Mouse (Mus musculus) c-Kit-positive CD71-positive TER-119-negative erythroid progenitor cells, embryonic 14.5 days (primary cell): Measurements from ENCODE around the gene Sh3gl3.

Experiments used
- DNase-seq: peaks from one replicate; pipeline ENCODE4 v3.0.0-alpha.2; 2013; ENCODE audit warnings: low read depth

Gene Sh3gl3

DNA sequence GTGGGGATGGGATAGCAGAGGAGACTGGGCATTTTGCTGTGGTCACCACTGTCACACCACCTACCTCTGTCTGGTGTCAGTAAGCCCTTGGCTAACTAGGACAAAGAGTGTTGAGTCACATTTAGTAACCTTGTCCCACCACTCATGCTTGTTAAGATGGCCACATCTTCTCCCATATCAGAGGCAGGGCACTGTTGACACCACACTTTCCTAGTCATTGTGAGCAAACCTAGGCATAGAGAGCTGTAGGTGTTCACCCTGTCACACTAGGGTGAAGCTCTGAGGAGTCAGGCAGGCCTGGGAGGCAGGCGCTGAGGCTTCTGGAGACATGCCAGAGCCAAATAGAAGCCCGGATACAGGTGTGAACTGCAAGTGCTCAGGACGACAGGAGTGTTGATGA lies at the start of gene Sh3gl3:
Sh3gl3 (plus strand) TSS at position 301 of the 400 bp plus-strand sequence.
- no peak for DNase-seq

- no peak for DNase-seq
Observed at GRCm38 (mm10) chr7:82138196-82138595, 35.4 kb upstream of the Sh3gl3 start.

DNA sequence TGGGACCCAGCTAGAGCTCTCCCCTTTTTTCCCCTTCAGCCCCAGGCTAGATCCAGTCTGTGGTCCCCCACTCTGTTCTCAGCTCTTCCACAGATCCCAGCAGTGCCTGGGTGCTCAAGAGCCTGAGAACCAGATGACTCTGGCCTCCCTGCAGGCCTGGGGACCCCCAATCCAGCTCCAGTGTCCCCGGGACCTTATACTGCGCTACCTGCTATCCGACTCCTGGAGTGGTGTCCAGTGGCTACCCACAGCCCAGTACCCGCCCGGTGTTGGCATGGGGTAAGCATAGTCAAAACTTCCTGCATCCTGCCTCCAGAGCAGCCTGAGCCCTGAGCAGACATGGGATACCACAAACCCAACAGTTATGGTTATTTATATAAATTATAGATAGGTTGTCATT lies 26.5 kb upstream of the Sh3gl3 start:
- no peak for DNase-seq

- DNase-seq: no peak
Observed at GRCm38 (mm10) chr7:82164681-82165080, 9.0 kb upstream of the Sh3gl3 start.

DNA sequence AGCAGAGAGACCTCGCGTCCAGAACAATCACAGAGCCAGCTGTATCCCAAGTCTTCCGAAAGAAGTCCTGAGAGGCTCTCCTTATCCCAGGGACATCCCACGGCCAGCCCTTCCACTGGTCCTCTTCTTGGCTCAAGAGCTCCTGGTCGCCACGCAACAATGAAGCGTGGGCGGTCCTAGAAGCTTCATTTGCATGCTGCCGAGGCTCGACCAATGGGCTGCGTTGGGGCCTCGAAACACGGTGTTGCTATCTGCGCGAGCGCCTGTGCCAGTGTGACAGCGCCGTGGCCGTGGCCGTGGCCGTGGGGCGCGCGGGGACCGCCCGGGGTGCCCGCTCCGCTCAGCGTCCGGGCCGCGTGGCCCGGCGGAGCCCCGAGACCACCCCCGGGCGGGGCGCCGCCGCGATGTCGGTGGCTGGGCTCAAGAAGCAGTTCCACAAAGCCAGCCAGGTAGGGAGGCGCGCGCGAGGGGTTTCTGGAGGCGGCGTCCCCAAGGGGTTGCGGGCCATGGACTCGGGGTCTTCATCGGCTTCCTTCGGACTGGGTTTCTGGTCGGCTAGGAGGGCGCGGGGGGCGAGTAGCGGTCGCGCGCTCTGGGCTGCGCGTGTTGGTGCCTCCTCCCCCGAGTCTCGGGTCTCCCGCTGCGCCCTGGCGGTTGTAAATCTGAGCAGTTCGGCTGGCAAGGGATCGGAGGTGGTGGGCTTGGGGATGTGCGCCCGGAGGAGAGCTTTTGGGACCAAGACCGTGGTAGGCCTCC lies 1.1 kb downstream of the Sh3gl3 start:
- DNase-seq: peak; percentile 7

- no peak for DNase-seq
Observed at GRCm38 (mm10) chr7:82175327-82175721, 1.7 kb downstream of the Sh3gl3 start.

- no peak for DNase-seq
Observed at GRCm38 (mm10) chr7:82176192-82176591, 2.6 kb downstream of the Sh3gl3 start.

DNA sequence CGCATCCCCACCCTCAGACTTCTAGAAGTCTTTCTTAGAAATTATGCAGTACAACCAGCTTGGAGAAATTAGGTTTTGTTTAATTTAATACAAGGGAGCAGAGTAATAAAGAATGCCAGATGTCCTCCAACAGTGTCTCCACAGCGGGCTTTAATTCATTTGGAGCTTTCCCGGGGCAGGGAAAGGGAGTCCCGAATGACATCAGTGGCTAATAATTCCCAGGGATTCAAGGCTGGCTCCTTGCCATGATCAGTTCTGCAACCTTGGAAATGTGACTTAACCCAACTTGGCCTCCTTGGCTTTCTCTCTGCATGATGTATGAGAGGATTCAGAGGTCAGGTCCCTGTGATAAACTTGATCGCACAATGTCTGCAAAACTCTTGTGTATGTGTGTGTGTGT lies 3.7 kb downstream of the Sh3gl3 start:
- no peak for DNase-seq

DNA sequence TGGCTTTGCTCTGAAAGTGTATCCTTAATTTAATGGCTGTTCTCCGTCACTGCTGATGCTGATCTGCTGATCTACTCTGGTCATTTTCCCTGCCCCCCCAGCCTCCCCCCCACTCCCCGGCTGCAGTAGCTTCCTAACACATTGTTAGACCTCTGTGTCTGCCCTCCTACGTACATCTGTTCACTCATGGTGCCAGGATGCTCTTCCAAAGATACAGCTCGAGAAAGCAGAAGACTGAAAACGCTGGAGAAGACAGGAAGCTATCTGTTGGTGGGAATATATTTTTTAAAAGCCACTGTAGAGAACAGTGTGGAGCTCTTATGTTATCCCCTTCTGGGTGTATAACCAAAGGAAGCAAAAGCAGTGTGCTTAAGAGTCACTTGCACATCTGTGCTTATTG lies 7.3 kb downstream of the Sh3gl3 start:
- DNase-seq: no peak

- DNase-seq: no peak
Observed at GRCm38 (mm10) chr7:82182781-82183180, 9.1 kb downstream of the Sh3gl3 start.

- DNase-seq: no peak
Observed at GRCm38 (mm10) chr7:82191604-82192003, 18.0 kb downstream of the Sh3gl3 start.

DNA sequence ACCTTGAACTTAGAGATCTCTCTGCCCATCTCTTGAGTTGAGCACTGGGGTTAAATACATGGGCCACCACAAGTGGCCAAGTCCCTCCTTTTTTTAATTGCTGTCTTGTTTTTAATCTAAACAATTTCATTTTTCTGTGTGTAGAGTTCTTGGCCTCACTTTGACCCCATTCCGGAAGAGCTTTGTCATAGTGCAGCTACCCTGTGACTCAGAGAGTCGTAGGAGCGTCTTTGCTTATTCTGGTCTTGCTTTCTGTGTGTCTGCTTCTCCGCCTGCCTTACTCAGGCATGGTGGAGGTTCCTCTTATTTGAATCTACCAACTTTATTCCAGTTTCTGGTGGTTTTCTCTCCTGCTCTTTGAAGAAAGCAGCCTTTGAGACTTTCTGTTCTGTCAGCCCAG lies 18.9 kb downstream of the Sh3gl3 start:
- no peak for DNase-seq

GRCm38 (mm10) chr7:82203111-82203510 lies 29.5 kb downstream of the Sh3gl3 start:
- no peak for DNase-seq

DNA sequence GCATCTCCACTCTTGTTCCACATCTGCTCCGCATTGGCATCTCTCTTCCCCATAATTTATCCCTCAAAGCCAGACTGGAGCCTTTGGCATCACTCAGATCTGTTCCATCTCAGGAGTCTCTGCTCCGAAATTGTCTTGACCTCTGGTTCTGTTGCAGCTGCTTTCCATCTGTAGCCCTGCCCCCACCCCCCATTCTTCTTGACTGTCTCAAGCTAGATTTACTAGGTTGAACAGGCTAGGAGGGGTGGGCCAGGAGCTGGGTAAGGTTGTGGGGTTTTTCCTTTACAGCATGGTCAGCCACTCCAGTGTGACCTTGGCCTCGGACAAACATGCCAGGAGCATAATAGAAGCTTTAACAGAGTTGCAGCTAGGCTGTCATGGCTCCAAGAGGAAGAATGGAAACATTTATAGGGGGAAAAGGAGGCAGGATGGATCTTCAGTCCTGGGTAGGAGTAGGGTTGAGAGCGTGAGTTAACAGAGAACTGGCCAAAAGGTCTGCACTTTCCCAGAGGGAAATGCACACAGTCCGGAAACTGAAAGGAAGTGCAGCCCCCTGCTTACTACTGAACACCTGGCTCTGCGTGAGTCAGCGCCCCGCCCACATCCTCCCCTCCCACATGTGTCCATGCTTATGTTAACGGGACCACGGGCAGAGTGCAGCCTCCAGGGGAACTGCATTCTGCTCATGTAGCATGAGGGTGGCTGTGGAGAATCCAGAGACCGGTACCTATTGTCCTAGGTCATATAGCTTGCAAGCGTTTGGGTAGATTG lies 30.6 kb downstream of the Sh3gl3 start:
- no peak for DNase-seq

DNA sequence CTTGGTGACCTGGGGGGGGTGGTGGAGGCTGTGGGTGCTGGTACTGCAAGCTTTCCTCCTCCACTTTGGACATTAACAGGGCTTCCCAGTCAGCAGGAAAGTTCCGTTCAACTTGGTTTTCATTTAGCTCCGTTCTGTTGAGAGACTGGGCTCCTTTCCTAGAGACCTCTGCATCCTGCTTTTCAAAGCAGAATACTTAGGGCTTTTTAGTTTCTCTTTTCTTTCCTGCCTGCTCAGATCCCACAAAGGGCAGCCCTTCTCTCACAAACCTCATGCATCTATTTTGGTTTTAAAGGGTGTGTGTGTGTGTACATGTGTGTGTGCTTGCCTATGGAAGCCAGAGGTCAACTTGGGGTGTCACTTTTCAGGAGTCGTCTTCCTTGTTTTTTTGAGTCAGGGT lies 31.3 kb downstream of the Sh3gl3 start:
- DNase-seq: no peak

- no peak for DNase-seq
Observed at GRCm38 (mm10) chr7:82206787-82207186, 33.1 kb downstream of the Sh3gl3 start.

DNA sequence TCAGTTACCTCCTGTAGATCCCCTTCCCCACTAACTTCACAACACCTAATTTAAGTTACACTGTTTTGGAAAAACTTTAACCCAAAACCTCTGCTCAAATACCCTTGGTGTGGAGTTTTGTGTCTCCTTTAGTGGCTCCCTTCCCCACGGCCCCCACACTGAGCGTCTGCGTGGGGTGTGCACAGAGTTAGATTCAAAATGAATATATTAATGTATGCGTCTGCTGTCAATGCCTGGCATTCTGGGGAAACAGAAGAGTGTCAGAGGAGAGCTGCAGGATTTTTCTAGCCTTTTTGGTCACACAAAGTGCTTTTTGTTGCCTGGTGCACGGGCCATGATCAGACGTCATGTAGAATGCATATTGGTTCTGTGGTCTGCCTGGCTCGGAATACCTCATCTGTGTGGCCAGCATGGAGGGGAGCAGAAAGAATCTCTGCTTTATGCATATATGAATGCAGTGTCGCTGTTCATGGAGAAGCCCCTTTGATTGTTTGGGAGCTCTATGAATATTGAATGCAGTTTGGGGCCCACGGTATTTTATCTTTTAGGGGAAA lies 47.8 kb downstream of the Sh3gl3 start:
- DNase-seq: no peak

GRCm38 (mm10) chr7:82223906-82224846 lies 50.5 kb downstream of the Sh3gl3 start:
- DNase-seq: no peak

GRCm38 (mm10) chr7:82233201-82233600 lies 59.6 kb downstream of the Sh3gl3 start:
- DNase-seq: no peak

- no peak for DNase-seq
Observed at GRCm38 (mm10) chr7:82234010-82234897, 60.6 kb downstream of the Sh3gl3 start.

DNA sequence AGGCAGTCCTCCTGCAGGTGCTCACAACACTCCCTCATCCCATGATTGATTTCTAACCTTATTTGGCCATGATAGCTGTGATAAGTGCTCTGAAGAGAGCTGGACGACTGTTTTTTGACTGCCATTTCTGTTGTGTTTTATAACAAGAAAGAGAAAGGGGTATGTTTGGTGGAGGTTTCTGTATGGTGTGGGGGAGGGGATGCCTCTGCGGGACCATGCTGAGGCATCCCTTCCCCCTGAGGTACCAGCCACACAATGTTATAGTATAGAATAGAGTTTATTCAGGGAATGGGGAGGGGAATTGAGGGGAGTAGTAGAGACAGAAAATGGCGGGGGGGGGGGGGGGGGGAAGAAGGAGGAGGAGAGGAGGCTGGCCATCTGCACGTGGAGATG lies 61.3 kb downstream of the Sh3gl3 start:
- DNase-seq: no peak
